34 mouse cellular contexts compared by ENCODE assay signal in genomic region chr2:21122421-21122820, GRCm38 (mm10).
"Had no signal": no experiment of that assay in that cellular context is flagged by ENCODE, and none has a peak within 500 bp of the region (broad histone marks: within the 10 kb centered on the region; RNA-seq: fewer than 3 reads in every experiment).

No protein-coding gene starts in this region.

- H3K9ac ChIP-seq: heart, embryonic 12.5 days; heart, embryonic 13.5 days; heart, embryonic 15.5 days; hindbrain, embryonic 12.5 days; hindbrain, embryonic 13.5 days; hindbrain, embryonic 14.5 days; hindbrain, embryonic 15.5 days; intestine, embryonic 15.5 days; kidney, embryonic 15.5 days had no signal

- H3K9me3 ChIP-seq: heart, embryonic 12.5 days; heart, embryonic 13.5 days; heart, embryonic 15.5 days; hindbrain, embryonic 10.5 days; hindbrain, embryonic 12.5 days; hindbrain, embryonic 13.5 days; hindbrain, embryonic 15.5 days; intestine, embryonic 15.5 days; kidney, embryonic 15.5 days had no signal

- H3K4me2 ChIP-seq: heart, embryonic 11.5 days; heart, embryonic 12.5 days; heart, embryonic 13.5 days; heart, embryonic 15.5 days; hindbrain, embryonic 12.5 days; hindbrain, embryonic 13.5 days; hindbrain, embryonic 14.5 days; hindbrain, embryonic 15.5 days; intestine, embryonic 15.5 days; kidney, embryonic 15.5 days had no signal

- H3K4me3 ChIP-seq: heart, adult 2 months; heart, embryonic 12.5 days; heart, embryonic 13.5 days; heart, embryonic 15.5 days; hindbrain, embryonic 10.5 days; hindbrain, embryonic 12.5 days; hindbrain, embryonic 13.5 days; hindbrain, embryonic 15.5 days; intestine, embryonic 15.5 days; kidney, embryonic 15.5 days; layer of hippocampus, adult 2 months had no signal

- ATAC-seq: hindbrain, embryonic 16.5 days; hindbrain, postnatal 0 days; inflammation-experienced regulatory T-cells, adult 6 months; intestine, embryonic 15.5 days; intestine, embryonic 16.5 days; intestine, postnatal 0 days had no signal

- H3K36me3 ChIP-seq: heart, embryonic 12.5 days; heart, embryonic 13.5 days; heart, embryonic 15.5 days; hindbrain, embryonic 10.5 days; hindbrain, embryonic 12.5 days; hindbrain, embryonic 13.5 days; hindbrain, embryonic 15.5 days; intestine, embryonic 15.5 days; kidney, embryonic 15.5 days had no signal

- H3K4me1 ChIP-seq: heart, embryonic 12.5 days; heart, embryonic 13.5 days; heart, embryonic 15.5 days; hindbrain, embryonic 10.5 days; hindbrain, embryonic 12.5 days; hindbrain, embryonic 13.5 days; hindbrain, embryonic 15.5 days; intestine, embryonic 15.5 days; kidney, embryonic 15.5 days had no signal

- H3K27me3 ChIP-seq: heart, embryonic 12.5 days; heart, embryonic 13.5 days; heart, embryonic 15.5 days; hindbrain, embryonic 12.5 days; hindbrain, embryonic 13.5 days; hindbrain, embryonic 15.5 days; intestine, embryonic 15.5 days; kidney, embryonic 15.5 days had no signal

- H3K27ac ChIP-seq: heart, adult 2 months; heart, embryonic 13.5 days; heart, embryonic 15.5 days; hindbrain, embryonic 10.5 days; hindbrain, embryonic 12.5 days; hindbrain, embryonic 13.5 days; hindbrain, embryonic 14.5 days; hindbrain, embryonic 15.5 days; hindbrain, postnatal 0 days; intestine, embryonic 15.5 days; kidney, embryonic 15.5 days; kidney, postnatal 0 days; layer of hippocampus, adult 2 months had no signal

- DNase-seq: heart, adult 2 months; heart, postnatal 10 days; heart, postnatal 14 days; heart, postnatal 36 days; heart, postnatal 4 days; kidney, adult 11 months; kidney, adult 18-20 months; kidney, adult 2 months; kidney, adult 8-10 months; kidney, adult 9 months; kidney, postnatal 10 days; kidney, postnatal 25 days; kidney, postnatal 36 days; kidney, postnatal 4 days; layer of hippocampus, adult 9-11 months; layer of hippocampus, postnatal 36 days had no signal
